21 mouse cellular contexts compared by ENCODE assay signal in the genomic region with DNA sequence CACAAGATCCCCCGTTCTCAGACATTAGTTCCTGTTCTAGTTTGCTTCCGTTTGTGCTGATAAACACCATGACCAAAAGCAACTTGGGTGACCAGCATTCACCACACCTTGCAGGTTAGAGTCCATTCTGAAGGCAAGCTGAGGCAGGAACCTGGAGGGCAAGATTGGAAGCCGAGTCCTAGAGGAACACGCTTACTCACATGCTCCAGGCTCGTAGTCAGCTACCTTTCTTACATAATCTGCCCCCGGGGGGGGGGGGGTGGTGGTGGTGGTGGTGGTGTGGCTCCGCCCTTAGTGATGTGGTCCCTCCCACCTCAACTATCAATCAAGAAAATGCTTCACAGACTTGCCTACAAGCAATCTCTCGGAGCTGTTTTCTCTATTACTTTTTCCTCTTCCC.
DNase-seq lines count a peak whose midpoint lies in the region; ATAC-seq and TF ChIP-seq lines count a peak whose summit lies in the region.
"Had no signal": no experiment of that assay in that cellular context is flagged by ENCODE, and none has a peak within 500 bp of the region (broad histone marks: within the 10 kb centered on the region; RNA-seq: fewer than 3 reads in every experiment).

No protein-coding gene starts in this region.

- 58% methylated on average over 8 of the region's 8 CpGs for WGBS in lung, adult 2 months
- 87% methylated on average over 8 of the region's 8 CpGs for WGBS in midbrain, embryonic 15.5 days
- 87% methylated on average over 8 of the region's 8 CpGs for WGBS in midbrain, embryonic 16.5 days

- H3K27me3 ChIP-seq in erythroblast, embryonic 14.5 days (ENCODE audit: control insufficient read depth), result peaks cover 30% of the 10 kb centered on the region
- no peaks in the 10 kb centered on the region for H3K27me3 ChIP-seq in midbrain, embryonic 15.5 days (replicated peaks)
- no peaks in the 10 kb centered on the region for H3K27me3 ChIP-seq in midbrain, embryonic 16.5 days (ENCODE audit: control insufficient read depth, insufficient read depth, low read depth, low read length)
- H3K27me3 ChIP-seq: forebrain, embryonic 15.5 days had no signal

- ATAC-seq in erythroblast, adult 5-6 weeks (replicated peaks; ENCODE audit: low FRiP score, poor library complexity, severe bottlenecking), result no peak
- no peak for ATAC-seq in midbrain, embryonic 15.5 days (replicated peaks)
- ATAC-seq in midbrain, embryonic 16.5 days, result no peak
- ATAC-seq: CD4-positive, CD25-positive, alpha-beta regulatory T cell, adult 4 months; forebrain, embryonic 15.5 days had no signal

- peak; percentile 6 for DNase-seq in lung, adult 2 months
- DNase-seq in lung, postnatal 4 days, result no peak
- peak; percentile 55 for DNase-seq in urinary bladder, postnatal 14 days (ENCODE audit: low spot score)
- no peak for DNase-seq in urinary bladder, postnatal 10 days (ENCODE audit: low spot score)
- DNase-seq: adrenal gland, adult 8-10 months; adrenal gland, postnatal 36 days; B cell, adult 2 months; cerebellum, adult 2 months; cerebellum, postnatal 10 days; gastrocnemius, postnatal 36 days; heart, adult 11 months; heart, postnatal 36 days had no signal

- no peaks in the 10 kb centered on the region for H3K9me3 ChIP-seq in erythroblast, embryonic 14.5 days (ENCODE audit: control insufficient read depth, low read length)
- H3K9me3 ChIP-seq in midbrain, embryonic 15.5 days, result no peaks in the 10 kb centered on the region
- H3K9me3 ChIP-seq in midbrain, embryonic 16.5 days (replicated peaks; ENCODE audit: control insufficient read depth, low read length, poor library complexity, severe bottlenecking), result no peaks in the 10 kb centered on the region
- H3K9me3 ChIP-seq: embryonic facial prominence, embryonic 10.5 days; forebrain, embryonic 15.5 days; G1E; heart, embryonic 13.5 days had no signal

- peaks cover 54% of the 10 kb centered on the region for H3K4me1 ChIP-seq in erythroblast, embryonic 14.5 days (ENCODE audit: control insufficient read depth)
- no peaks in the 10 kb centered on the region for H3K4me1 ChIP-seq in lung, adult 2 months (ENCODE audit: control insufficient read depth, insufficient read depth, low read length)
- peaks cover 9% of the 10 kb centered on the region for H3K4me1 ChIP-seq in midbrain, embryonic 15.5 days
- peaks cover 11% of the 10 kb centered on the region for H3K4me1 ChIP-seq in midbrain, embryonic 16.5 days (ENCODE audit: control insufficient read depth, insufficient read depth, low read length)
- H3K4me1 ChIP-seq: forebrain, embryonic 15.5 days had no signal

- H3K4me2 ChIP-seq in midbrain, embryonic 15.5 days, result no peak overlapping the region
- H3K4me2 ChIP-seq in midbrain, embryonic 16.5 days (ENCODE audit: low read length), result no peak overlapping the region
- H3K4me2 ChIP-seq: forebrain, embryonic 15.5 days; heart, embryonic 13.5 days had no signal

- H3K36me3 ChIP-seq in erythroblast, embryonic 14.5 days (ENCODE audit: control insufficient read depth), result no peaks in the 10 kb centered on the region; the same call in 1 of the 2 replicates
- no peaks in the 10 kb centered on the region for H3K36me3 ChIP-seq in midbrain, embryonic 15.5 days (replicated peaks)
- H3K36me3 ChIP-seq in midbrain, embryonic 16.5 days (ENCODE audit: control insufficient read depth, insufficient read depth, low read length), result no peaks in the 10 kb centered on the region
- H3K36me3 ChIP-seq: embryonic facial prominence, embryonic 10.5 days; forebrain, embryonic 15.5 days; G1E; heart, embryonic 13.5 days had no signal

- no peak overlapping the region for H3K9ac ChIP-seq in midbrain, embryonic 15.5 days
- no peak overlapping the region for H3K9ac ChIP-seq in midbrain, embryonic 16.5 days (ENCODE audit: low read depth, low read length)
- H3K9ac ChIP-seq: forebrain, embryonic 15.5 days; heart, embryonic 13.5 days had no signal

- TF ChIP-seq POLR2A in lung, adult 2 months (IDR thresholded peaks at IDR 0.05; ENCODE audit: borderline replicate concordance, extremely low read depth, low read depth, low read length), result no peak

- no peak for TF ChIP-seq CTCF in lung, adult 2 months (IDR thresholded peaks at IDR 0.05; ENCODE audit: insufficient read depth, low read length)

- H3K4me3 ChIP-seq in erythroblast, embryonic 14.5 days (replicated peaks), result peak overlapping the region; percentile 22
- H3K4me3 ChIP-seq in lung, adult 2 months (replicated peaks; ENCODE audit: extremely low read depth, low read depth, low read length), result no peak overlapping the region
- H3K4me3 ChIP-seq in midbrain, embryonic 15.5 days, result no peak overlapping the region
- no peak overlapping the region for H3K4me3 ChIP-seq in midbrain, embryonic 16.5 days (ENCODE audit: low read depth, low read length)
- H3K4me3 ChIP-seq: embryonic facial prominence, embryonic 10.5 days; forebrain, embryonic 15.5 days; heart, embryonic 13.5 days had no signal

- H3K27ac ChIP-seq in midbrain, embryonic 15.5 days, result no peak overlapping the region
- H3K27ac ChIP-seq in midbrain, embryonic 16.5 days (ENCODE audit: low read length), result no peak overlapping the region
- H3K27ac ChIP-seq: embryonic facial prominence, embryonic 10.5 days; forebrain, embryonic 15.5 days; heart, embryonic 13.5 days had no signal

Comparison
In these comparisons a context has a peak if more than half of its experiments do, and no peak if none do; other contexts are left out.
1. DNase-seq: peak in lung, adult 2 months (single experiment) and urinary bladder, postnatal 14 days (single experiment); none in lung, postnatal 4 days (0 of 2) and urinary bladder, postnatal 10 days (single experiment).